Mouse (Mus musculus) frontal cortex, postnatal 14 days (tissue): ENCODE results near the gene Ptov1.
"Not testable (repeated sequence)": the region's sequence is repeated elsewhere in the genome, so short reads cannot be mapped to it uniquely, and the experiment has no call there.

ENCODE experiments used
- DNase-seq, 2 experiments: peaks; one replicate each; pipeline ENCODE4 v3.0.0; 2022; ENCODE audit warnings: low spot score in 2 of 2

The Ptov1 gene

DNA sequence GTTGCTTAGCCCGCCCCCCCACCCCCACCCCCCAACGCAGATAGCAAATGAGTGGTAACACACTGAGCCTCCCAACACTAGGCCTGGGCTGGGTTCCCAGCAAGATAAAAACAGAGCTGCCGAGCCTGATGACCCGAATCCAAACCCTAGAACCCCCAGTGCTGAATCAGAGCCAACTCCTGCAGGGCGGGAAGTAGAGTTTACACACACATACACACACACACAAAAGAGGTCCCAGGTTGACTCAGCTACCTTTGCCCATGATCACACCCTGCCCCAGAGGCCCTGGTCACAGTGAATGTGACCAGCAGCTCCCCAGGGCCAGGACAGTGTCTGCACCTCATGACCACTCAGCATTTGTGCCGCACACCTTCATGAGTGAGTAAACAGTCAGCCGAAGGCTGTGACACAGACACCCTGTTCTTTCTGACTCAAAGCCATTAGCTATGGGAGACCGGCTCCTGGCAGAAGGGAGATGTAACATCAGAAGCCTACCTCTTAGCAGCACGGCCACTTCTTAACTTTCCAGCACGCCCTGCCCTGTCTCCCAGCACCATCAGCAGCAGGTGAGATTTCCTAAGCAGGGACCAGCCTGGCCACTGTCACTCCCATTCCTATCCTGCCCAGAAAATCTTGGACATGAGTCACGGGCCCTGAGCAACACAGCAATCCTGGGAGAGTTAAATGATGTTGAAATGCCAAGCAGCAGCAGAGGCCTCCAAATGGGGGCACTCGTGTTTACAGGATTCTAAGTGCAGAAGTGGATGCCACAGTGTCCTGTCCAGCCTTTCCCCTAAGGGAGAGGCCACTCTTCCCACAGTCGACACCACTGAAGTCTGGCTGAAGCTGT is 18.9 kb upstream of the Ptov1 start:
- DNase-seq = no peak

DNA sequence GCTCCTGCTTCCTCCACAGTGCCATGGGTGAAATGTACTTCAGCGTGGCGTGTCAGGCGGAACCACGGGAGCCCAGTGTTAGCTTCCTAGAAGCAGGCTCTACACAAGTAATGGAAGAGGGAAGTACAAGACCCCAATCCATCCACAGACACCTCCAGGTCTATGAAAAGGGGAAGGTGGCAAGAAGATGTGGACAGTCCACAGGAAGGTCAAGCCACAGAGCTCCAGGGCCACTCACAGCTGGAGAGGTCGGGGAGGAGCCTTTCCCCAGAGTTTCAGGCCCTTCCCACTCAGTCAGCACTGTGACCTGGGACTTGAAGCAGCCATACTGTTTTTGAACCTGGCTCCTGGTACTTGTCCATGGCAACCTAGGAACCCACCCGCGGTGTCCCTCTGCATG is 17.4 kb upstream of the Ptov1 start:
- DNase-seq = no peak

DNA sequence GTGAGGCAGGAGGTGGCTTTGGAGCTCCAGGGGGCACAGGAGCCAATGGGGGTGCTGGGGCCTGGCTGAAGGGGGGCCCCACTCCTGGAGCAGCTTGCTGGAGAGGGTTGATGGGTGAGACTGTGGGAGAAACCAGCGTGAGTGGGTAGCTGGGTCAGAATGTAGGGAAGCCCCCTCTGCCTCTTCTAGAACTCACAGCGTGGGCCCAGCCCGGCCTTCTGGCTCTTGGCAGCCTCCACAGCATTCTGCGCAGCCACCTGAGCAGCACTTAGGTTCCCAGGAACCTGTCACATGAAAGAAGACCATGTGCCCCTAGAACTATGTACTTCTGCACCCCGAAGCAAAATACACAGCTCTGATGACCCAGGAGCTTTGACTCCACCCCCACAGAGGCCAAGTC is 15.0 kb upstream of the Ptov1 start:
- no peak for DNase-seq

DNA sequence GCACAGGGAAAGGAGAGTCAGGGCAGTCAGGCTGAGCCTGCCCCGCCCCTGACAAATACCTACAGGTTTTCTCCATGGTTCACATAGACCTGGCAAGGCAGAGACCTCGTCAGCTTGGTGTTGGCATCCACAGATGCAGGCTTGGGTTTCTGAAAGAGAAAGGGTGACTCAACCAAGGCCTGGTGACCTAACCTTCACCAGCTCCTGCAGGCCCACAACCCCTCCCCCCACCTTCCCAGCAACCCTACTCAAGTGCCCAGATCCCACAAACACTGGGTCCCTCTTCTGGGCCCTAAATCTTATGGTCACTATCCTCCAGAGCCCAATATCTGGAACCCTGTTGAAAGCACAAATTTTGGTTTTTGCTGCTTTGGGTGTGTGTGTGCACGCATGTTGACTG is 13.4 kb upstream of the Ptov1 start:
- no peak for DNase-seq

DNA sequence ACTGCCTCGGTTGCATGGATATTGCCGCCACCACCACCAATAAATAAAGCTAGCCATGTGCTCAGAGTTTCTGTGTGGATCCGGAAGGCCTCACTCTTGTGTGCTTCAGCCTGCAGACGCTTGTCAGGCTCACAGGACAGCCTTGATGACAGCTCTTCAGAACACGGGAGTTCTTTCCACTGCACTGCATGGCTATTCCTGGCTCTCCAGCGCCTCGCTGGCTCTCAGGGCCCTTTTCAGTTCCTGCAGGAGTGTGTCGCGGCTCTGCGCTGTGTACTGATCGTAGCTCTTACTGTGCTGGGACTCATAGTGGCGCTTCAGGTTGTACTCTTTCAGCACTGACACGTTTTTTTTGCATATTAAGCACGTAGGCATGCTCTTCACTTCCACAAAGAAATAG is 8.2 kb upstream of the Ptov1 start:
- DNase-seq = no peak

DNA sequence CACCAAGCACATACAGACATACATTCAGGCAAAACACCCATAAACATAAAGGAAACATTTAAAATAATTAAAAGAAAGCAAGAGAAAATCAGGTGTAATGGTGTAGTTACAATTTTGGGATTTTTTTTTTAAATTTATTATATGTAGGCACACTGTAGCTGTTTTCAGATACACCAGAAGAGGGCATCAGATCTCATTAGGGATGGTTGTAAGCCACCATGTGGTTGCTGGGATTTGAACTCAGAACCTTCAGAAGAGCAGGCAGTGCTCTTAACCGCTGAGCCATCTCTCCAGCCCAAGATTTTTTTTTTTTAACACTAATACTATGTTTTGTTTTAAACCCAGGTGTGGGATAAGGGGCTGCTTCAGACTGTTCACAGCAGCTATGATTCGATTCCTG is 2.2 kb upstream of the Ptov1 start:
- DNase-seq = not testable (repeated sequence)

DNA sequence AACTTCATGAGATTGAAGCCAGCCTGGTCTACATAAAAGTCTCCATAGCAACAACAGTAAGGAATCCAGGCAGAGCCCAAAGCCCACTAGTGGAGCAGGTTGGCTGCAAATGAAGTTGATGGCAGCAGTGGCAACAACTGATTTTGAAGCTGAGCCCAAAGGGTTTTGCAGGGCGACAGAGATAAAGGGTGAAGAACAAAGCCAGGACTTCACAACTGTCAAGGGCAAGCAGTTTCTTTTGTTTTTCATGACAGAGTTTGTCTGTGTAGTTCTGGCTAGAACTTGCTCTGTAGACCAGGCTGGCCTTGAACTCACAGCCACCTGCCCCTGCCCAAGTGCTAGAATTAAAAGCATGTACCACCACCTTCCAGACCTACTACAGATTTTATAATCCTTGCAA is 1.6 kb upstream of the Ptov1 start:
- no peak for DNase-seq

DNA sequence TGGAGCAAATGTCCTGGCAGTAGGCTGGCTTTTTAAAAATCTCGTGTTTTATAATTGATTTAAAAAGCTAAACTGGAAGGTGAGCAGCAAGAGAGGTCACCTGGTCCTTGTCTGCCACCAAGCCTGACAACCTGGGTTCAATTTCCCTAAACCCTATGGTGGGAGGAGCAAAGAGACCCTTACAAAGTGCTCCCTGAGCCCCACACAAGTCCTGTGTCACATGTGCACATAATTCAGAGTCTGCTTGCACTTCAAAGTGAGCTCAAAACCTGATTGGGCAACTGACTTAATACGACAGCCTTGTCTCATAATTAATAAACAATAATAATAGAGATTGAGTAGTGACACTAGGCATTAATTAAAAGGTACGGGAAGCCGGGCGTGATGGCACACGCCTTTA is 1.0 kb upstream of the Ptov1 start:
- DNase-seq = no peak

DNA sequence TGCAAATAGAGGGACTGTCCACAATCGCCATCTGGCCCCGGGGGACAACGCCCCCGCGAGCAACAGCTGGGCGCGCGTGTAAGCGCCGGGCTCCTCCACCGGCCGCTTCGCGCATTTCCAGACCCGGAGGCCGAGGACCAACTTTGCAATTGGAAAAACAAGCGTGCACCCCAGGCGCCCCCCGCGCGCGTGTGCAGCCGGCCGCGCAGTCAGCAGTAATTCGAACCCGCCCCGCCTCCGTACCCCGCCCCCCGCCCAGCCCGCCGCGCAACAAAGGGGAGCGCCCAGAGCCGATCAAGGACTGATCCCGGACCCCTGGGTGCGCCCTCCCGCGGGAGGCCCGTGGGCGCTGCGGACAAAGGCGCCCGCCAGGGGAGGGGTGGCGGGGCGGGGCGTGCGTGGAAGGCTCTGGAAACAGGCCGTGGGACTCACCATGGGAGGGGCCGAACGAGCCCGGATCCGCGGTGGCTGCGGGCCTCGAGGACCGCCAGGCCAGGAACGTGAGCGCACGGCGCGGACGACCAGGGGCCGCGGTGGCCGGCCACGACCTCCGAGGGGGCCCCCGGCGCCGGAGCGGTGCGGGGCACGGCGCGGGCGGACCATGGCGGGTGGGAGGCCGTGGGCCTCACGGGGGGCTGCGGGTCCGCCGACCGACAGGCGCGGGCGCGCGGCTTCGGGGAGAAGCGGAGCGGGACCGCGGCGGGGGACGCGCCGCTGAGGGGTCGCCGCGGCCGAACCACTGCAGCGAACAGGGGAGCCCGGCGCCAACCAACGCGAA is 480 bp downstream of the Ptov1 start:
- no peak for DNase-seq

DNA sequence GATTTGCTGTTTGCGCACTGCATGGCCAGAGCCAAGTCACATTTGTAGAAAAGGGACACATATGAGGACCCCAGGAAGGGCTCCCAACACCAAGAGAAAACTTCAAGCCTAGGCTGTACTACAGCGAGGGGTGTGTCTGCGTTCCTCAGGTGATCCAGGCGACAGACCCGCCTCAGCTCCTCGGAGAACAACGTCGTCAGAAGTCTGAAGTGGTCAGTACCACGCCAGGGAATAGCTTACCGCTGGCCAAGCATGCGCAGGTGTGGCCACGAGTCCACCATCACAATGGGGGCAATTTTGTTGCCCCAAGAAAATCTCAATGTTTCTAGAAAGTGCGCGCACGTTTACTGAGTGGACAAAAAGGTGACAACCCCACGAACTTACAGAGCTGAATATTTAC is 1.1 kb downstream of the Ptov1 start:
- no peak for DNase-seq

DNA sequence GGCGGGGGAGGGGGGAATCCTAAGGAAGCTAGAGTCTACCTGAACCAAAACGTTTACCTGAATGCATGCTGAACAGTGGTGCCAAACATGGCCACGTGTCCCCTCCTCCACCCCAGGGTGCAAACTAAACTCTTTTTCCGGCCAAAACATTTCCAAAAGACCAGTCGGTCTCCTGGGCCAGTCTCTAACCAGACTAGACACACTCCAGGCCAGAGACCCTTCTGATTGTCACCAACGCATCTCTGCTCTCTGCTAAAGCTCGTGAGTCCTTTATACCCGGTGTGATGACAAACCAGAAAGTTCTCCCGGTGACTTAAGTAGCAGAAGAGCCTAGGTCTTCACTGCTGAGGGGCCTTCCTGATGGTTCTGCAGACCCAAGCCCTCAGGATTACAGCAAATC is 1.8 kb downstream of the Ptov1 start:
- no peak for DNase-seq

DNA sequence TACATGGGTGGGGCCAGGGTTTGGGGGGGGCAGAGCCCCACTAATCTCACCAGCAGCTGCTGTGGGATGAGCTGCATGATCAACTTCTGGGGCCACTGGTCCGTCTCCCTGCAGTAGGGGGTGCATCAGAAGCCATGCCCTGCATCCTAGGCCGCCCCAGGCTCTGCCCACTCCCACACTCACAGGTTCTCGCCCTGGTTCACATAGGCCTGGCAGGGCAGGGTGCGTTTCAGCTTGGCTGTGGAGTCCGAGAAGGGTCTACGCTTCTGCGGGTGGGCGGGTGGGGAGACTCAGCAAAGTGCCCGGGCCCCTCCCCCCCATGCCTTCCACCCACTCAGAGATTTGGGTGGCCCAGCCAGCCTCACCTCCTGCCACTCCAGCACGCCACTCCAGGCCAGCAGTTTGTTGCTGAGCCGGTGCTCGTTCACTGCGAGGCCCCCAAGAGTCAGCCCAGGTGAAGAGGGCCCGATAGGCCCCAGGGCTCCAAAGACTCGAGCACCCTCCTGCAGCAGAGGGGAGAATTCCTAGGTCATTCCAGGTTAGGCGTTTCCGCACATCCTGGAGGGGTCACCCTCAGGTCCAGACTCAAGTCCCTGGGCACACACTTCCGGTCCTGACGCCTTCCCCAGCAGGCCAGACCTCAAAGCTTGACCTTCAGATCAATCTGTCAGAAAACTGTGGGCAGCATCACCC is 2.4 kb downstream of the Ptov1 start:
- no peak for DNase-seq

DNA sequence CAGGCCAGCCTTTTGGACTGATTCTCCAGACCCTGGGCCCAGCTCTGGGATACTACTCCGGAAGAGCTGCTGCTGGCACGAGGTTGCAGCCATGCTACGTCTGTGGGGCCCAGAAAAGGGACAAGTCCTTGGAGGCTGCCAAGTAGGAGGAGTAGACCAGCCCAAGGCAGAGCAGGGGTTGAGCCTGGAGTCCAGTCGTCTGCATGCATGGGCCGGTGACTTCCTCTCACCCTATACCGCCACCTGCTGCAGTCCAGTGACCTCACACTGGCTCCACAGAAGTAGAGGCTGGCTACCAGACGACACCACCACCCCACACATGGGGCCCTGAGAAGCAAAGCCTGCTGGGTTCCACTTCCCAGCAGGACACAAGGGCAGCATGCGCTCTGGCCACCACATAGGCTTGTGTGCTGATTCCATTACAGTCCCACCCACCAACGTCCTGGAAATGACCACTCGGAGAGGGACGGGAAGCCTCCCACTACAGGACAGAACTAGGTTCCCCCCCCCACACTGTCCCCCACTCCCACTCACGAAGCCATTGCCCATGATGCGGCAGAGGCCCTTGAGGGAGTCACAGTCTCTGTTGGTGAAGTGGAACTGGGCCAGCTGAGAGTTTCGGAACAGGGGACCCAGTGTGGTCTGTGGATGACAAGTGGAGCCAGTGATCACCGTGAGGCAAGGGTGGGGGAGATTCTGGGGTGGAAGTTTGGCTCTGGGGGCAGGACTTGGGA is 3.1 kb downstream of the Ptov1 start:
- no peak for DNase-seq

DNA sequence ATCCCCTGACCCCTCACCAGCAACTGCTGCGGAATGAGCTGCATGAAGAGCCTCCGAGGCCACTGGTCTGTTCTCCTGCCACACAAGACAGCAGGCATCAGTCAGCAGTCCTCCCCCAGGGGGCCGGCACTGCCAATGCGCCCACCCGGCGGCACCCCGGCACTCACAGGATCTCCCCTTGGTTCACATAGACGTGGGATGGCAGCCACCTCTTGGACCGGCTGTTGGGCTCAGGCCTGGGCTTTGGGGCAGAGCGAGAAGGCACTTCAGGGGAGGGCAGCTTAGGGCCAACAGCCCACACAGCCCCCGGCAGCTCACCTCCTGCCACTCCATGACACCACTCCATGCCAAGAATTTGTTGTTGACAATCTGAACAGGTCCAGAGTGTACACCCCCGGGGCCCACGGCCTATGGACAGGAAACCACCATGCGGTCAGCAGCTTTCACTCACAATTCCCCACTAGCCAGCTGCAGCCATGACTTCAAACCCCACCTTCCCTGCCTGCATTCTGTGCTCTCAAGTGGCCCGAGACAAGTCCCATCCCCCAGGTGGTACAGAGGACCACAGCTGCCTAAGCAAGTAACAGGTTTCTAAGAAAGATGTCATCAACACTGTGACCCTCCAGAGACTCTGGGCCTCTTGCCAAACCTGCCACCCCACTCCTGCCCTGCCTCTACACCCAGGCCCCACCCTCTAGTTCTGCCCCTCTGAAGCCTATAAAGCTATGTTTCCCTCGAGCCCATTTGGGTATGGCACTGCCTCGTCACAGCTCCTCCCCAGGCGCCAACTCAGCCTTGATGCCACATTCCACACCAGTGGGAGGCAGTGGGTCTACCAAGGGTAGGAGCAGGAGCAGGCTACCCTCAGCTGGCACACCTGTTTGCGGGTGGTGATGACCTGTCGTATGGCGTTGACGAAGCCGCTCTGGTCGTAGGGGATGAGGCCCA is 4.7 kb downstream of the Ptov1 start:
- DNase-seq = no peak

DNA sequence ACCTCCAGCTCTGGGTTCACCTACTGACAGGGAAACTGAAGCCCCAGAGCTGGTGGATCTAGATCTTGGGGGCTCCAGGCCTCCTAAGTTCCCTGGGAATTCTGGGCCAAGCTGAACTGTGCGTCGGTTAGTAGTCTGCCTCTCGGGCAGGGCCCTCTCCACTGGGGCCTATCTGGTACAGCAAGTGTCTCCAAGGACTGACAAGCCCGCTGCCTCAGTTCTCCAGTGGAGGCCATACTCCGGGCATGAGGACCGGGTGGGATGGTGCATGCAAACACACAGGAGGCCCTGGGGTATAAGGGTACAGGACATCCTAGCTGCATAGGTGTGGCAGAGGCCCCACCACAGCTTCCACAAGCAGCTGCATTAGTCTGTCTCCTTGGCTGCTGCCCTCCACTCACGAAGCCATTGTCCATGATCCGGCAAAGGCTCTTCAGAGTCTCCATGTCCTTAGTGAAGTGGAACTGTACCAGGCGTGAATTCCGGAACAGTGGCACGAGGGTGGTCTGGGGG is 5.5 kb downstream of the Ptov1 start:
- DNase-seq = no peak

DNA sequence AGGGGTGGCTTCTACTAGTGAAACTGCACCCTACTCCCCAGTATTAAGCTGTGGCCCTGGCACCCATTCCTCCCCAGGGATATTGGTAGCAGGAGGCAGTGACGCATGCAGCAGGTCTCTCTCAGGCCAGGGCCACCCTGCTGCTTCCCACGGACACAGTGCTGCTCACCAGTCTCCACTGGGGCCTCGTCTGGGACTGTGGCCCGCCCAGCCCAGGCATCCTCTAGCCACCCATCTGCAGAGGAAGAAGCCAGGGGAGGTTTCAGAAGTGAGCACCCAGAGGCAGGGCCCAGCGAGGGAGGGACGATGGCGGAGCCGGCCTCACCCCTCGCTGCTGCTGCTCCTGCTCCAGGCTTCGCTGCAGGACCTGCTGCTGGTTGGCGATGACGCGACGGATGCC is 6.4 kb downstream of the Ptov1 start:
- DNase-seq = no peak

DNA sequence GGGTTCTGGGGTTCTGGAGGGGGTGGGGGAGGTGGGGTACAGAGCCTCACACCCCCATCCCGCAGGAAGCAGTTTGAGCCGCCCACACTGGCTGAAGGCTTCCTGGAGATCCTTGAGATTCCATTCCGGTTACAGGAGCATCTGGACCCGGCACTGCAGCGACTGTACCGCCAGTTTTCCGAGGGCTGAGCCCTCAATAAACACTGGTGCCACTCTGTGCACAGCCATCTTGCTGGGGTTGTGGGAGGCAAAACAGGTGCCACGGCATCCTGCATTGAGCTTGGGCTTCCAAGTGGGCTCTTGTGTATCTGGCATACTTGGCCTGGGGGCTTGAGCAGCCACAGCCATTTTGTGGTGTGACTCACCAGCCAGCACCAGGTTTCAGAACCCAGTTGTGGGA is 7.2 kb downstream of the Ptov1 start:
- DNase-seq = no peak

DNA sequence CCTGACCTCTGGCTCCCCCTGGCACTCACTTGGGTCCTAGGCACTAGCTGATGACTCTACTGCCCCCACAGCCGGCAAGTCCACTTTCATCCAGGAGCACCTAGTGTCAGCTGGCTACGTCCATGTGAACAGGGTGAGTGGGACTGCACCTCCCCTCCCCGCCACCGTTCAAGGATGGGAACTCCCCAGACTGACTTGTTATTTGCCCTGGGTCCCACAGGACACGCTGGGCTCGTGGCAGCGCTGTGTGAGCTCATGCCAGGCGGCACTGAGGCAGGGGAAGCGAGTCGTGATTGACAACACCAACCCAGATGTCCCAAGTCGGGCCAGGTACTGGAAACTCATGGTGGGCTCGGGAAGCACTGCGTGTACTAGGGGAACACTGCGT is 8.2 kb downstream of the Ptov1 start:
- DNase-seq = no peak

DNA sequence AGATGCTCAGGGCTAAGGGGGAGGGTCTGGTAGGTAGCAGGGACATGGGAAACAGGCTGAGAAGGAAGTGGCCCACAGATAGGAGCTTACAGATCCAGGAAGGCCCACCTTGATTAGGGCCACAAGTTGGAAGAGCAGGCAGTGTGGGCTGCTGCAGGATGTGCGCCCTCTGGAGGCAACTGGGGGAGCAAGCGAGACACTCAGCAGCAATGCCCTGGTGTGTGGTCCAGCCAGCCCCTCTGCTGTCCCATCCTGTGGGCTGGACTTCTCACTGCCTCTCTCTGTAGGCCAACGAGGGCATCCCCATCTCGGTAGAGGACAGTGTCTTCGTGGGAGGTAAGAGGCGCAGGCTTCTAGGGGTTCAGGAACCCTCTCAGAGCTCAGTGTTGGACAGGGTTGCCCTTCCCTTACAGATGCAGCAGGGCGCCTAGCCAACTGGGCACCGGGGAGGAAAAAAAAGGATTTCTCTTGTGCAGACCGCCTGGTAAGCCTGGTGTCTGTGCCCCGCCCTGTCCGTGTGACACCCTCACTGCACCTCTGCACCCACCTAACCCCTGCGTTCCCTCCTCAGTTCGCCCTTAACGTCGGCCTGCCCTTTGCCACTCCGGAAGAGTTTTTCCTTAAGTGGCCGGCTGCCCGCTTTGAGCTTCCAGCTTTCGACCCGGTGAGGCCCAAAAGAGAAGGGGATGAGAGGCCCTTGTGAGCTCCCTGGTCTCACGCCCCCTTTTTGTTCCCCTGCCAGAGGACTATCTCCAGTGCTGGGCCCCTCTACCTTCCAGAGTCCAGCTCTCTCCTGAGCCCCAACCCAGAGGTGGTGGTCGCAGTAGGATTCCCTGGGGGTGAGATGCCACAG is 8.8 kb downstream of the Ptov1 start:
- peak in 1 of 2 experiments; percentile 58 for DNase-seq

DNA sequence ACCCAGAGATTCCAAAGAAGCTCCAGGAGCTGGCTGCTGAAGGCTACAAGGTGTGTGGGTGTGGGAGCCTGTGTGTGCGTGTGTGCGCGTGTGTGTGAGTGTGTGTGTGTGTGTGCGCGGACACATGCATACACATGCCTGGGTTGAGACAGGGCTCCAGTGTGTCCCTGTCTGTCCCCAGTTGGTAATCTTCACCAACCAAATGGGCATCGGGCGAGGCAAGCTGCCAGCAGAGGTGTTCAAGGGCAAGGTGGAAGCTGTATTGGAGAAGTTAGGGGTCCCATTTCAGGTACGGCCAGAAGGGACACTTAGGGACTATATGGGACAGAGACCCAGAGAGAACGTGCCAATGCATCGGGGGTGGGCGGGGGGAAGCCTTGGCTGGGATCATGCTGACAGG is 9.7 kb downstream of the Ptov1 start:
- no peak for DNase-seq
